Mouse (Mus musculus) forebrain, embryonic 10.5 days (tissue): Measurements from ENCODE around the gene Fzd2. TPM values are rescaled to one million over a fixed set of nuclear protein-coding genes. Genes with fewer than 3 reads are reported as not detected.
"Not testable (repeated sequence)": the region's sequence is repeated elsewhere in the genome, so short reads cannot be mapped to it uniquely, and the experiment has no call there.

Experiments used
- DNase-seq: peaks from one replicate; pipeline ENCODE4 v3.0.0-alpha.2; 2017; ENCODE audit warnings: low spot score; ENCODE audit errors: extremely low spot score
- H3K27ac ChIP-seq: fragments of 300-500 bp; sonication (generic); 2 replicates; pipeline ENCODE4 v1.5.1; 2016; ENCODE audit warnings: mild to moderate bottlenecking
- H3K27me3 ChIP-seq: fragments of 300-500 bp; sonication (generic); 2 replicates; pipeline ENCODE4 v1.6.1; 2016; ENCODE audit warnings: mild to moderate bottlenecking; ENCODE audit not compliant: poor library complexity, severe bottlenecking
- H3K36me3 ChIP-seq: fragments of 300-500 bp; sonication (generic); replicated peaks from 2 replicates; pipeline ENCODE4 v1.6.1; 2016; ENCODE audit warnings: mild to moderate bottlenecking, moderate library complexity
- H3K4me1 ChIP-seq: fragments of 300-500 bp; sonication (generic); 2 replicates; pipeline ENCODE4 v1.6.1; 2016
- H3K4me3 ChIP-seq: fragments of 300-500 bp; sonication (generic); 2 replicates; pipeline ENCODE4 v1.5.1; 2016; ENCODE audit warnings: mild to moderate bottlenecking, moderate library complexity
- H3K9me3 ChIP-seq: fragments of 300-500 bp; sonication (generic); 2 replicates; pipeline ENCODE4 v1.6.1; 2016; ENCODE audit warnings: mild to moderate bottlenecking, moderate library complexity
- WGBS: fragments of 180-500 bp; shearing (Covaris S2); methylation state at CpG from one replicate; pipeline ENCODE4 v1.1.7; 2016; 5-methylcytosine and 5-hydroxymethylcytosine counted together
- polyA plus RNA-seq: library from polyadenylated mRNA; unstranded; fragments of >200 nt; fragmentation: Nextera tagmentation; extraction: Ambion mirVana; gene quantifications from 2 replicates; pipeline ENCODE4 v1.2.1, GENCODE M21; 2016

The Fzd2 gene
- polyA plus RNA-seq: 39.2 and 42.2 TPM in 2 replicates

GRCm38 (mm10) chr11:102604010-102604584, at the start of gene Fzd2:
Gene Fzd2, plus strand, starts transcription at chr11:102604396.
- H3K4me1 ChIP-seq: peaks cover 58% of the 10 kb centered on the region
- H3K27ac ChIP-seq: peak within 1 kb of the TSS; percentile 99
- H3K27me3 ChIP-seq: peaks cover 22% of the 10 kb centered on the region; the same call in 1 of the 2 replicates
- H3K9me3 ChIP-seq: no peaks in the 10 kb centered on the region
- H3K36me3 ChIP-seq: peaks cover 22% of the 10 kb centered on the region
- peak; percentile 99 for DNase-seq
- H3K4me3 ChIP-seq: peak within 1 kb of the TSS; percentile 79
- 0% methylated on average over 31 of the region's 31 CpGs for WGBS

DNA sequence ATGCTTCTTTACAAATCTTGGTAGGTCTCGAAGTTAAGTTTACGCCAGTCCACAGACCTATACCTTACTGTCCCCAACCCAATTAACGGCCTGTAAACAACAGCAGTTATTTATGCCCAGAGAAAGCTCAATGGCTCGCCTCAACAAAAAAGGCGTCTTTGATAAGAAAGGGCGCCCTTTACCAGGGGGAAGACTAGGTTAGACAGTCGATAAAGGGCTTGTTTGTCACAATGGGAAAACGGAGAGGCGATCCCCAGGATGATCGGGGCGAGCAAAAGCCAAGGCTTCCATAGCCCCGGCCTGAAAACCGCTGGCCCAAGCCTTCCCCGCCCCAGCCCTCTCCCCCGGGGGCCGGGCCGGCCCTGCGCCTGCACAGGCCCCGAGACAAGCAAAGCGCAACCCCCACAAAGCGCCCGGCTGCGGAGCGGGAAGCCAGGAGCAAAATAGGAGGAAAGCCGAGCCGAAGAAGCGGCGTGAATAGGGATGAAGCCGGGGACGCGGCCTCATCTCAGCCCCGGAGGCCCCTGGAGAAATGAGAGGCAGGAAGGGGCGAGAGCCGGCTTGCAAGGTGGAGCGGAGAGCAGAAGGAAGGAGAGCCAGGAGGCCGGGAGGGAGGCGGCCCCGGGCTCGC, 48.7 kb upstream of the Fzd2 start:
- Histone ChIP-seq H3K27ac (peak overlapping the region; percentile 99), H3K27me3 (no peaks in the 10 kb centered on the region), H3K4me1 (peaks cover 36% of the 10 kb centered on the region), H3K9me3 (no peaks in the 10 kb centered on the region), H3K4me3 (peak overlapping the region; percentile 100), H3K36me3 (peaks cover 7% of the 10 kb centered on the region)
- DNase-seq: no peak
- under 1% methylated on average over 39 of the region's 39 CpGs for WGBS

DNA sequence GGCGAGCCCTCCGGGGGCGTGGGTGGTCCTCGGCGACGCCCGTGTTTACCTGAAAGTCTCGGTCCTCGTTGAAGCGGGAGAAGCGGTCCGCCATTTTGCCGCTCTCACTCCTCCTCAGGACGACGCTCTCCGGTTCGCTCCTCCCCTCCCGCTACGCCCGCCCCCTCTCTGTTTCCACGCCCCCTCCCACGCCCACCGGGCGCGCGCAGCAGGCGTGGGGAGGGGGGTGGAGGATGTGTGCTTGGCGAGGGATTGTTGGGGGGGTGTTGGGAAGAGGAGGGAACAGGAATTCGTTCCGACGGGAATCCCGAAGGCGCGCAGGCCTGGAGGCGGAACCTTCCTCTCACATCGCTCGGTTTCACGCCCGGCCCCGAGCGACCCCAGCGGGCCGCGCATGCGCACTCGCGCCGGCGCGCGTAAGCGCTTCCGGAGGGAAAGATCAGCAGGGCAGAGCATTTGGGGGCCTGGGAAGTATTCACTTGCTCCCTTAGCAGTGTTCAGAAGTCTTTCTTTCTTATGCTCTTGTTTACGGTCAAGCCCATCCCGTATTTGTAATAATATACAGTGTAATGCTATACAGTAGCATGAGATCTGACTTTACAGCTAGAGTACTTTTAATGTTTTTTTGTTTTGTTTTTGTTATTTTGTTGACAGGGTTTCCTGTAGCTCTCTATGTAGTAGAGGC, 48.0 kb upstream of the Fzd2 start, which contains the start of gene Gpatch8:
Gene Gpatch8 (minus strand): TSS at position 362 of the 685 bp plus-strand sequence.
- Histone ChIP-seq H3K4me3 (peak within 1 kb of the TSS; percentile 100), H3K27ac (peak within 1 kb of the TSS; percentile 99), H3K9me3 (no peaks in the 10 kb centered on the region), H3K4me1 (peaks cover 33% of the 10 kb centered on the region), H3K36me3 (peaks cover 4% of the 10 kb centered on the region), H3K27me3 (no peaks in the 10 kb centered on the region)
- under 1% methylated on average over 55 of the region's 55 CpGs for whole genome bisulfite sequencing
- DNase-seq: peak; percentile 97

GRCm38 (mm10) chr11:102556716-102557074, 47.5 kb upstream of the Fzd2 start:
- 26% methylated on average over 3 of the region's 3 CpGs for WGBS
- no peak for DNase-seq
- Histone ChIP-seq H3K4me1 (peaks cover 31% of the 10 kb centered on the region), H3K36me3 (0 out of 2 replicates have a peak, but pooled peaks cover 3% of the 10 kb centered on the region), H3K4me3 (peak overlapping the region; percentile 100), H3K27ac (peak overlapping the region; percentile 99), H3K27me3 (no peaks in the 10 kb centered on the region), H3K9me3 (no peaks in the 10 kb centered on the region)

DNA sequence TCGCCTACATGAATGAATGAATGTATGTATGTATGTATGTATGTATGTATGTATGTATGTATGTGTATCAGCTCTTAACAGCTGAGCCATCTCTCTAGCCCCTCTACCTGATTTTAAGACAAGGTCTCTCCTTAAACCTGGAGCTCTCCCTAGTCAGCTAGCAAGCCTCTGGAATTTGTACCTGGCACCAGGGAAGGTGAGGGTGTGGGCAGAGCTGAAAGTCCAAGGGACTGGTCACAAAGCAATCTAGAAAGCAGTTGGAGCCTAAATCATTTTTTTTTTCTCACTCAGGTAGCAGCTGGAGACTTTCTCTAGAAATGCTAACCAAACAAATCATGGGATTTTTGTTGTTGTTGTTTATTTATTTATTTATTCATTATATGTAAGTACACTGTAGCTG, 46.8 kb upstream of the Fzd2 start:
- H3K9me3 ChIP-seq: no peaks in the 10 kb centered on the region
- no peak for DNase-seq
- no peaks in the 10 kb centered on the region for H3K36me3 ChIP-seq
- WGBS: 93% methylated on average over 1 of the region's 1 CpGs
- no peak overlapping the region for H3K4me3 ChIP-seq
- H3K27ac ChIP-seq: no peak overlapping the region
- H3K4me1 ChIP-seq: peaks cover 30% of the 10 kb centered on the region
- no peaks in the 10 kb centered on the region for H3K27me3 ChIP-seq

GRCm38 (mm10) chr11:102558704-102559103, 45.5 kb upstream of the Fzd2 start:
- Histone ChIP-seq H3K27me3 (no peaks in the 10 kb centered on the region), H3K9me3 (no peaks in the 10 kb centered on the region), H3K36me3 (no peaks in the 10 kb centered on the region), H3K4me1 (peaks cover 28% of the 10 kb centered on the region), H3K4me3 (no peak overlapping the region), H3K27ac (no peak overlapping the region)
- no peak for DNase-seq
- 98% methylated on average over 5 of the region's 5 CpGs for WGBS

- H3K36me3 ChIP-seq, H3K27ac ChIP-seq, H3K9me3 ChIP-seq, H3K4me3 ChIP-seq, H3K27me3 ChIP-seq, DNase-seq, H3K4me1 ChIP-seq: not testable (repeated sequence)
- 88% methylated on average over 14 of the region's 14 CpGs for WGBS
Measured at GRCm38 (mm10) chr11:102564952-102565671, 39.1 kb upstream of the Fzd2 start.

DNA sequence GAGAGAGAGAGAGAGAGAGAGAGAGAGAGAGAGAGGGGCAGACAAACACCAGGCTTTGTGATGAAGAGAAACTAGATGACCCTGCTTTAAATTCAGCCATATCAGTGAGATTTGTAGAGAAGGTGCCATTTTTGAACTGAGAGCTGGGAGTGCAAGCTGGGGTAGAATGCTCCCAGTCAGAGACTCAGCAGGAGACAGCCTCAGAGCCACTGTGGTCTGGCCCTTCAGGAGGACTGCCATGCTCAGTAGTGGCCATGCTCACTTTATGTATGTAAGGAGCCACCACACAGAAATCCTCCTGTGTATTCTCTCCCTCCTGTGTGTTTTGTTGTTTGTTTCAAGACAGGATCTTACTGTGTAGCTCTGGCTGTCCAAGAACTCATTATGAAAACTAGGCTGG, 38.5 kb upstream of the Fzd2 start:
- Histone ChIP-seq H3K4me3 (no peak overlapping the region), H3K9me3 (no peaks in the 10 kb centered on the region)

DNA sequence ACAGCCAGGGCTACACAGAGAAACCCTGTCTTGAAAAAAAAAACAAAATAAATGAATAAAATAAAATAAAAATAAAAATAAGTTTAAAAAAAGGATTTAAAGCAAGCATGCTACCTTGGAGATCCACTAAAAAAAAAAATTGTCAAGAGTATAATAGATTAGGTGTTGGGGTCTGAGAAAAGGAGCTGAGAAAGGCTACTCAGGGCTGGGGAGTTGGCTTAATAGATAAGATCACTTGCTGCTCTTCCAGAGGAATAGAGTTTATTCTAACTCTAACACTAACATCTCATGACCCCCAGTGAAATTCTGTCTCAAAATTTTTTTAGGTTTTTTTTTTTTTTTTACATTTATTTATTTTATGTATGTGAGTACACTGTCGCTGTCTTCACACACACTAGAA, 37.9 kb upstream of the Fzd2 start:
- Histone ChIP-seq H3K9me3 (no peaks in the 10 kb centered on the region), H3K4me1 (no peaks in the 10 kb centered on the region), H3K27me3 (no peaks in the 10 kb centered on the region), H3K36me3 (no peaks in the 10 kb centered on the region), H3K4me3 (no peak overlapping the region), H3K27ac (no peak overlapping the region)
- 100% methylated on average over 1 of the region's 1 CpGs for WGBS
- no peak for DNase-seq

More for the DNA sequence above, 38.5 kb upstream of the Fzd2 start:
- Histone ChIP-seq H3K36me3 (no peaks in the 10 kb centered on the region), H3K4me1 (no peaks in the 10 kb centered on the region), H3K27me3 (no peaks in the 10 kb centered on the region), H3K27ac (0 out of 2 replicates have a peak overlapping the region, but pooled peaks have one; percentile 40)
- no peak for DNase-seq

DNA sequence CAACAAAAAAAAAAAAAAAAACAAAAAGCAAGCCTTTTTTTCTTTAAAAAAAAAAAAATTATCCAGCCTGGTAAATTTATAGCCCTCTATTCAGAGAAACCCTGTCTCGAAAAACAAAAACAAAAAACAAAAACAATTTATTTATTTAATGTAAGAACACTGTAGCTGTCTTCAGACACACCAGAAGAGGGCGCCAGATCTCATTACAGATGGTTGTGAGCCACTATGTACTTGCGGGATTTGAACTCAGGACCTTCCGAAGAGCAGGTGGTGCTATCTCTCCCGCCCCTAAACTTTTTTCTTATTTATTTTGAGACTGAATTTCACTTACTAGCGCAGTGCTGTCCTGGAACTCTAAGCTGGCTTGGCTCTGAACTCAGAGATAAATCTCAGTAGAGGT, 37.0 kb upstream of the Fzd2 start:
- no peaks in the 10 kb centered on the region for H3K4me1 ChIP-seq
- H3K4me3 ChIP-seq: no peak overlapping the region
- no peak for DNase-seq
- H3K27me3 ChIP-seq: no peaks in the 10 kb centered on the region
- no peak overlapping the region for H3K27ac ChIP-seq
- H3K9me3 ChIP-seq: no peaks in the 10 kb centered on the region
- 89% methylated on average over 6 of the region's 6 CpGs for WGBS
- no peaks in the 10 kb centered on the region for H3K36me3 ChIP-seq

- 96% methylated on average over 15 of the region's 15 CpGs for WGBS
- Histone ChIP-seq H3K27me3 (no peaks in the 10 kb centered on the region), H3K36me3 (no peaks in the 10 kb centered on the region), H3K4me1 (no peaks in the 10 kb centered on the region), H3K9me3 (no peaks in the 10 kb centered on the region), H3K27ac (no peak overlapping the region), H3K4me3 (no peak overlapping the region)
- no peak for DNase-seq
Measured at GRCm38 (mm10) chr11:102567723-102568122, 36.5 kb upstream of the Fzd2 start.

DNA sequence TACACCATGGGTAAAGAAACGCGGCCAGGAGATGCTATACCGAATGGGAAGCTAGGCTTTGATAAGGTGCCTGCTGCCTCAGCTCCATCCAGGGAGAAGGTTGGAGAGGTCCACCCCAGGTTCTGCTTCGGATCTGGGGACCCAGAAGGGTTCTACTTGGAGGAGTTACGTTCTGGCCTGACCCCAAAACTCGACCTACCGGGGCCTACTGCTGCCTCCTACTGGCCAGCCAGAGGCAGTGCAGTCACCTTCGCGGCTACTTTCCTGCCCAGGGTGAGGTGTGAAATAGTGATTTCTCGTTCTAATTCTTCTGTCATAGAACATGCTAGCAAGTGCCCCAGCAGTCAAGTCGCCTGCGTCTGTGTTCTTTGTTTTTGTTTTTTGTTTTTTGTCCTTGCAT, 36.0 kb upstream of the Fzd2 start:
- WGBS: 85% methylated on average over 12 of the region's 12 CpGs
- no peak for DNase-seq
- Histone ChIP-seq H3K36me3 (no peaks in the 10 kb centered on the region), H3K4me1 (peaks cover 2% of the 10 kb centered on the region), H3K27ac (no peak overlapping the region), H3K9me3 (no peaks in the 10 kb centered on the region), H3K4me3 (no peak overlapping the region), H3K27me3 (no peaks in the 10 kb centered on the region)
